Mouse (Mus musculus): ENCODE measurements around the gene Ctsl. TPM values are rescaled to one million over a fixed set of nuclear protein-coding genes. Genes with fewer than 3 reads are reported as not detected.

Ctsl gene
- total and polyA plus RNA-seq, 2 experiments from 2014 or later, result 174 to 214 TPM

GRCm38 (mm10) chr13:64311266-64311665 is 59.4 kb downstream of the Ctsl start:
- Histone ChIP-seq H3K4me3 (ENCODE audit: low read depth, low read length) (peak overlapping the region; percentile 67; the same call in 1 of the 2 replicates), H3K4me2 (ENCODE audit: low read depth, low read length, poor library complexity, severe bottlenecking) (peak overlapping the region; percentile 47), H3K9me3 (ENCODE audit: low read length) (no peaks in the 10 kb centered on the region), H3K36me3 (ENCODE audit: insufficient read depth, low read length) (no peaks in the 10 kb centered on the region), H3K4me1 (ENCODE audit: insufficient read depth, low read length) (no peaks in the 10 kb centered on the region), H3K9ac (replicated peaks; ENCODE audit: low read length, poor library complexity, severe bottlenecking) (no peak overlapping the region), H3K27me3 (ENCODE audit: insufficient read depth, low read length) (no peaks in the 10 kb centered on the region), H3K27ac (ENCODE audit: low read depth, low read length) (no peak overlapping the region)
- no peak for TF ChIP-seq CTCF (IDR thresholded peaks at IDR 0.05)
- ATAC-seq (ENCODE audit: low FRiP score) (no peak), DNase-seq (ENCODE audit: low spot score) (no peak)
- whole genome bisulfite sequencing, result 94% methylated on average over 1 of the region's 1 CpGs

- no peak for TF ChIP-seq CTCF (IDR thresholded peaks at IDR 0.05)
- no peaks in the 10 kb centered on the region for H3K36me3 ChIP-seq (ENCODE audit: insufficient read depth, low read length)
- H3K27me3 ChIP-seq (ENCODE audit: insufficient read depth, low read length), result no peaks in the 10 kb centered on the region
- no peaks in the 10 kb centered on the region for H3K9me3 ChIP-seq (ENCODE audit: low read length)
- H3K4me1 ChIP-seq (ENCODE audit: insufficient read depth, low read length), result no peaks in the 10 kb centered on the region
- H3K9ac ChIP-seq (replicated peaks; ENCODE audit: low read length, poor library complexity, severe bottlenecking), result no peak overlapping the region
- no peak overlapping the region for H3K27ac ChIP-seq (ENCODE audit: low read depth, low read length)
- ATAC-seq (ENCODE audit: low FRiP score), result no peak
- whole genome bisulfite sequencing, result 88% methylated on average over 6 of the region's 6 CpGs
- no peak for DNase-seq (ENCODE audit: low spot score)
- H3K4me3 ChIP-seq (ENCODE audit: low read depth, low read length), result no peak overlapping the region
- no peak overlapping the region for H3K4me2 ChIP-seq (ENCODE audit: low read depth, low read length, poor library complexity, severe bottlenecking)
Measured at GRCm38 (mm10) chr13:64310585-64310984, 60.1 kb downstream of the Ctsl start.

DNA sequence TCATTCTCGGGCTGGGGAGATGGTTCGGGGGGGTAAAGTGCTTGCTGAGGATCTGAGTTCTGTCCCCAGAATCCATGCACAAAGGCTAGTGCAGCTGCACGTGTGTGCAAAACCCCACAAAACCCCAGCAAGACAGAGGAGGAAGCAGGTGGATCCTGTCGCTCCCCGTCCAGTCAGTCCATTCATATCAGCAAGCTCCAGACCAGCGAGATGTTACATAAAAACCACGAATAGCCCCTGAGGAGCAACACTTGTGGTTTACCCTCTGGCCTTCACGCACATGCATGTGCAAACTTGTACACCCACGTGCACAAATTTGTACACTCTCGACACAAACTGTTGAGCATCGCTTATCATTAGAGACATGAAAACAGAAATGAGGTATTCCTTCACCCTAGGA is 60.8 kb downstream of the Ctsl start:
- Histone ChIP-seq H3K36me3 (ENCODE audit: insufficient read depth, low read length) (no peaks in the 10 kb centered on the region), H3K27ac (ENCODE audit: low read depth, low read length) (no peak overlapping the region), H3K4me1 (ENCODE audit: insufficient read depth, low read length) (no peaks in the 10 kb centered on the region), H3K27me3 (ENCODE audit: insufficient read depth, low read length) (no peaks in the 10 kb centered on the region), H3K4me2 (ENCODE audit: low read depth, low read length, poor library complexity, severe bottlenecking) (no peak overlapping the region), H3K9ac (replicated peaks; ENCODE audit: low read length, poor library complexity, severe bottlenecking) (no peak overlapping the region), H3K4me3 (ENCODE audit: low read depth, low read length) (no peak overlapping the region), H3K9me3 (ENCODE audit: low read length) (no peaks in the 10 kb centered on the region)
- 91% methylated on average over 11 of the region's 11 CpGs for WGBS
- no peak for ATAC-seq (ENCODE audit: low FRiP score)
- DNase-seq (ENCODE audit: low spot score), result no peak
- no peak for TF ChIP-seq CTCF (IDR thresholded peaks at IDR 0.05)

Other genes starting within 250 kb of the Ctsl start
- 0.99 and 2.6 TPM in 2 replicates for gene Slc35d2, start 241.5 kb downstream of the Ctsl start, total RNA-seq (2014; rRNA removed)
- 1.0 and 1.1 TPM in 2 replicates for gene Slc35d2, start 241.5 kb downstream of the Ctsl start, polyA plus RNA-seq (2015; fragmentation: Nextera tagmentation; extraction: Ambion mirVana)
- 7.1 and 8.6 TPM in 2 replicates for gene Zfp367, start 217.7 kb downstream of the Ctsl start, total RNA-seq (2014; rRNA removed)
- gene Zfp367, start 217.7 kb downstream of the Ctsl start, polyA plus RNA-seq (2015; fragmentation: Nextera tagmentation; extraction: Ambion mirVana), result 3.3 and 3.4 TPM in 2 replicates
- 55.6 and 68.0 TPM in 2 replicates for gene Habp4, start 209.1 kb downstream of the Ctsl start, total RNA-seq (2014; rRNA removed)
- 60.3 and 64.5 TPM in 2 replicates for gene Habp4, start 209.1 kb downstream of the Ctsl start, polyA plus RNA-seq (2015; fragmentation: Nextera tagmentation; extraction: Ambion mirVana)
- gene Cdc14b, start 95.6 kb downstream of the Ctsl start, total RNA-seq (2014; rRNA removed), result 4.2 and 4.6 TPM in 2 replicates
- gene Cdc14b, start 95.6 kb downstream of the Ctsl start, polyA plus RNA-seq (2015; fragmentation: Nextera tagmentation; extraction: Ambion mirVana), result 0.72 and 1.2 TPM in 2 replicates
- gene Aaed1, start 58.2 kb downstream of the Ctsl start, total RNA-seq (2014; rRNA removed), result 12.3 and 12.6 TPM in 2 replicates
- gene Aaed1, start 58.2 kb downstream of the Ctsl start, polyA plus RNA-seq (2015; fragmentation: Nextera tagmentation; extraction: Ambion mirVana), result 12.0 and 13.5 TPM in 2 replicates
- gene Cdk20, start 61.4 kb upstream of the Ctsl start, total RNA-seq (2014; rRNA removed), result 30.0 and 34.2 TPM in 2 replicates
- 25.5 and 26.6 TPM in 2 replicates for gene Cdk20, start 61.4 kb upstream of the Ctsl start, polyA plus RNA-seq (2015; fragmentation: Nextera tagmentation; extraction: Ambion mirVana)
- gene Fam240b, start 126.9 kb upstream of the Ctsl start, total RNA-seq (2014; rRNA removed), result not detected in 2 replicates
- gene Fam240b, start 126.9 kb upstream of the Ctsl start, polyA plus RNA-seq (2015; fragmentation: Nextera tagmentation; extraction: Ambion mirVana), result not detected in 2 replicates